Mouse (Mus musculus): ENCODE data around the gene Socs2. TPM values are rescaled to one million over a fixed set of nuclear protein-coding genes. Genes with fewer than 3 reads are reported as not detected.

Gene Socs2
- polyA plus RNA-seq, 1 experiment from 2014 or later, result 41.4 TPM

DNA sequence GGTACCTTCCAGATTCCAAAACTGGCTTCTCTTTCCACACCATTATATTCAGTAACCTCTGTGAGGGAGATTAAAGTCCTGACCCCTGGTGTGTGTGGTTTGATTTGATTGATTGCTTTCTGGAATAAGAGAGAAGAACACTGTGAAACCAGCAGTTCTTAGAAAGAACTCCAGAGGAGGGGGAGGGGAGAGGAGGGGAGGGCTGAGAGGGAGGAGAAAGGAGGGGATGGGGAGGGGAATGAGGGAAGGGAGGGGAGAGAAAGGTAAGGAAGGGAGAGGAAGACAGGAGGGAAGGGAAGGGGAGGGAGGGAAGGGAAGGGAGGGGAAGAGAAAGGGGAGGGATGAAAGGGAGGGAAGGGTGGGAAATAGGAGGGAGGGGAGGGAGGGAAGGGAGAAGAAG lies 62.3 kb downstream of the Socs2 start:
- peaks cover 10% of the 10 kb centered on the region; the same call in 1 of the 2 replicates for H3K9me3 ChIP-seq
- H3K27me3 ChIP-seq (ENCODE audit: poor library complexity, severe bottlenecking), result no peaks in the 10 kb centered on the region
- no peaks in the 10 kb centered on the region for H3K4me1 ChIP-seq
- H3K36me3 ChIP-seq (replicated peaks), result no peaks in the 10 kb centered on the region
- H3K27ac ChIP-seq, result no peak overlapping the region
- no peak overlapping the region for H3K4me3 ChIP-seq
- no peak for DNase-seq (ENCODE audit: extremely low spot score, low spot score)

DNA sequence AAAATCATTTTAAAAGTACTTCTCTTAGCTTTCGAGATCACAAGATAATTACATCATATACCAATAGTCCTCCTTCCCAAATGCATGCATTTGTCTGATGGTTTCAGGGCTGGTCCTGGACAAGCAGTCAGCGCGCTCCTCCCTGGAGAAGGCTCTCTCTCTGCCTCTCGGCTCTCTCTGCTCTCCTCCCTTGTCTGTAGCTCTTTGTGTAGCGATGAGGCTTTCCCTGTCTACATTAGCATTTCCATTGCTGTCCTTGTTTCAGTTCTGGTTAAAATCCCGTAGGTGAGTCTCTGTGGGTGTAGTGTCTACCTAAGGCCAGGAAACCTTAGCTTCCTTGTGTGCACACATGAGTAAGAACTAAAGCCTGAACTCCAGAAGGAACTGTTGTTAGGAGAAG lies 62.9 kb downstream of the Socs2 start:
- no peak overlapping the region for H3K27ac ChIP-seq
- peaks cover 10% of the 10 kb centered on the region; the same call in 1 of the 2 replicates for H3K9me3 ChIP-seq
- no peak overlapping the region for H3K4me3 ChIP-seq
- H3K27me3 ChIP-seq (ENCODE audit: poor library complexity, severe bottlenecking), result no peaks in the 10 kb centered on the region
- H3K4me1 ChIP-seq, result no peaks in the 10 kb centered on the region
- WGBS, result 77% methylated on average over 6 of the region's 6 CpGs
- no peak for DNase-seq (ENCODE audit: extremely low spot score, low spot score)
- no peaks in the 10 kb centered on the region for H3K36me3 ChIP-seq (replicated peaks)

DNA sequence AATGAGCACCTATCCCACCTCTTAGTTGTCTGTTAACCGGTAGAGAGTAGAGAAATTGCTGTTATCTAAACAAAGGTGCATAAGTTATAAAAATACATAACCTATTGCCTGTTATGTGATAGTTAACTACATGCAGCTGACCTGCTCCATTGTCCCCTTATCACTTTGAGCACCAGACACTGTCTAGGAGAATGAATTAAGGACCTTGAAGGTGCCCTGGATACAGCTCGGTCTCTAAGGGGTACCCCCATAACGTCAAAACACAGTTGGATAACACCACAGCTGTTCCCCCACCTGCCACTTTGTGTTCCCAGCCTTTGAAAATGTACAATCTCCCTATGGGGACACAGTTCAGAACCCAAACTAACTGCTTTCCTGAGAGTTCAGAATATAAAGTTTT lies 68.5 kb downstream of the Socs2 start:
- WGBS, result 93% methylated on average over 3 of the region's 3 CpGs
- DNase-seq (ENCODE audit: extremely low spot score, low spot score), result no peak
- Histone ChIP-seq H3K4me3 (no peak overlapping the region), H3K27me3 (ENCODE audit: poor library complexity, severe bottlenecking) (no peaks in the 10 kb centered on the region), H3K4me1 (no peaks in the 10 kb centered on the region), H3K27ac (no peak overlapping the region), H3K9me3 (peaks cover 15% of the 10 kb centered on the region; the same call in 1 of the 2 replicates), H3K36me3 (replicated peaks) (no peaks in the 10 kb centered on the region)

DNA sequence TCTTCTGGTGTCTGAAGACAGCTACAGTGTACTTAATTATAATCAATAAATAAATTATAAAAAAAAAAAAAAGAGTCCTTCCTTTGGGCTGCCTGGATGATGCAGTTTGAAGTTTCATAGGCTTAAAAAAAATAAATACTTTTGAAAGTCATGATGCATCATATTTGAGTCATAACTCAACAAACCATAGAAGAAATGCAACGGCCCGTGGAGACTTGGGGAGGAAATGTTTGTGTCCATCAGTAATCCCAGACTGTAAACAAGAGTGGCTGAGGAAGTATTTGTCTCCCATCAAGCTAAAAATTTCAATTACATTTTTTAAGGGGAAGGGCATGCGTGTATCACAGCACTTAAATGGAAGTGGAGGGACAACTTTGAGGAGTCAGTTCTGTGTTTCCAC lies 69.2 kb downstream of the Socs2 start:
- Histone ChIP-seq H3K4me3 (no peak overlapping the region), H3K27me3 (ENCODE audit: poor library complexity, severe bottlenecking) (no peaks in the 10 kb centered on the region), H3K36me3 (replicated peaks) (no peaks in the 10 kb centered on the region), H3K4me1 (no peaks in the 10 kb centered on the region), H3K27ac (no peak overlapping the region), H3K9me3 (peaks cover 15% of the 10 kb centered on the region; the same call in 1 of the 2 replicates)
- DNase-seq (ENCODE audit: extremely low spot score, low spot score), result no peak
- 95% methylated on average over 3 of the region's 3 CpGs for WGBS

DNA sequence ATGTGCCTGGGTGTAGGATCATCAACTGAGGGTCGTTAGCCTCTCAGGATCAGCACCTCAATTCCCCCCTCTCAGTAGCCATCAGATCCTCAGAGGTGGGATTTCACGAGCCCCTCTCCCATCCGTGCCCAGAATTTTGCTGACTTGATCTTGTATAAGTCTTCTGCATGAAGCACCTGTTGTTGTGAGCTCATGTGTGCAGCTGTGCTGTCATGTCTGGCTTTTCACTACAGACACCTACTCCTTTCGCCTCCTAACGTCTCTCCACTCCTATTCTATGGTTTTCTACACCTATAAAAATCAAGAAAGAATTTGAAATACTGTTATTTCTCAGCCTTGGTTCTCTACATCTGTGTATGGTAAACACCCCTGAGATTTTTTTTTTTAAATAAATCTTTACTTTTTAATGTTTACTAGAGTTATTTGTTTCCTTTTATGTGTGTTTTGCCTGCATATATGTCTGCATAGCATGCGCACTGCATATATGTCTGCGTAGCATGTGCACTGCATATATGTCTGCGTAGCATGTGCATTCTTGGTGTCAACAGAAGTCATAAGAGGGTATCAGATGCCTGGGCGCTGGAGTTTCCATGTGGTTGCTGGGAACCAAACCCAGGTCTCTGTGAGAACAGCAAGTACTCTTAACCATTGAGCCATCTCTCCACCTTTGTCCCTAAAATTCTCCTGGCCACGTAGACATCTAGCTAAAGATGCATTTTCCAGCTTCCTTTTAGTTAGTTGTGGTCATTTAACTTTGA lies 74.0 kb downstream of the Socs2 start:
- Histone ChIP-seq H3K27me3 (ENCODE audit: poor library complexity, severe bottlenecking) (no peaks in the 10 kb centered on the region), H3K36me3 (replicated peaks) (no peaks in the 10 kb centered on the region), H3K9me3 (0 out of 2 replicates have a peak, but pooled peaks cover 5% of the 10 kb centered on the region), H3K4me3 (no peak overlapping the region), H3K4me1 (no peaks in the 10 kb centered on the region), H3K27ac (no peak overlapping the region)
- DNase-seq (ENCODE audit: extremely low spot score, low spot score), result no peak
- WGBS, result 90% methylated on average over 10 of the region's 10 CpGs

DNA sequence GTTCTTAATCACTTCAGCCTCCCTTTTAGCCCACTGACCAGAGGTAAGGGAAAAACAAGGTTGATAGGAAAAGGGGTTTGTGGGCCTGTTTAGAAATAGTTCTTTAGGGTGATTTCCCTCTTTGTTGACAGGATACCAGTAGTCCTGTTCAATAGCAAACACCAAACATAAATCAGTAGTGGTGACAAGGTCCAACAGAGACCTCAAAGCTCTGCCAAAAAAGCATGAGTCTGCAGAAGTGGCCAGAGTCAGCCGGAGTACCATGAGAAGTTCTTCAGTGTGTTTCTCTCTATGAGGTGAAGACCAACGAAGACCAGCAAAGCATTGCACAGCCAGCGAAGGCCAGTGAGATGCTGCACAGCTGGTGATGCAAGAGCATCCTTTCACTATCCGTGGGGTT lies 76.3 kb downstream of the Socs2 start:
- 91% methylated on average over 4 of the region's 4 CpGs for WGBS
- H3K36me3 ChIP-seq (replicated peaks), result no peaks in the 10 kb centered on the region
- peaks cover 10% of the 10 kb centered on the region for H3K4me1 ChIP-seq
- no peak overlapping the region for H3K27ac ChIP-seq
- no peak overlapping the region for H3K4me3 ChIP-seq
- DNase-seq (ENCODE audit: extremely low spot score, low spot score), result no peak
- H3K27me3 ChIP-seq (ENCODE audit: poor library complexity, severe bottlenecking), result no peaks in the 10 kb centered on the region
- H3K9me3 ChIP-seq, result 0 out of 2 replicates have a peak, but pooled peaks cover 5% of the 10 kb centered on the region

DNA sequence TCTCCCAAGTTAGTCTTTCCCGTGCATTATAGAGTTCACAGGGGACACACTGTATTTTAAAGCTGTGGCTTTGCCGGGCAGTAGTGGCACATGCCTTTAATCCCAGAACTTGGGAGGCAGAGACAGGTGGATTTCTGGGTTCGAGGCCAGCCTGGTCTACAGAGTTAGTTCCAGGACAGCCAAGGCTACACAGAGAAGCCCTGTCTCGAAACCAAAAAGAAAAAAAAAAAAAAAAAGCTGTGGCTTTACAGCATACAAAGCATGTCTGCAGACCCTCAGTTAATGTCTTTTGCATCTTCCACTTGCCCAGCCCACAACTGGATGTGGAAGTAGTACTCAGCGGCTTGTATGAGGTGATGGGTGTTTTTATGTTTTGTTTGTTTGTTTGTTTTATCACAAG lies 79.4 kb downstream of the Socs2 start:
- Histone ChIP-seq H3K27me3 (ENCODE audit: poor library complexity, severe bottlenecking) (no peaks in the 10 kb centered on the region), H3K9me3 (no peaks in the 10 kb centered on the region), H3K36me3 (replicated peaks) (no peaks in the 10 kb centered on the region), H3K27ac (no peak overlapping the region), H3K4me3 (no peak overlapping the region), H3K4me1 (peaks cover 10% of the 10 kb centered on the region)
- no peak for DNase-seq (ENCODE audit: extremely low spot score, low spot score)
- WGBS, result 89% methylated on average over 5 of the region's 5 CpGs

DNA sequence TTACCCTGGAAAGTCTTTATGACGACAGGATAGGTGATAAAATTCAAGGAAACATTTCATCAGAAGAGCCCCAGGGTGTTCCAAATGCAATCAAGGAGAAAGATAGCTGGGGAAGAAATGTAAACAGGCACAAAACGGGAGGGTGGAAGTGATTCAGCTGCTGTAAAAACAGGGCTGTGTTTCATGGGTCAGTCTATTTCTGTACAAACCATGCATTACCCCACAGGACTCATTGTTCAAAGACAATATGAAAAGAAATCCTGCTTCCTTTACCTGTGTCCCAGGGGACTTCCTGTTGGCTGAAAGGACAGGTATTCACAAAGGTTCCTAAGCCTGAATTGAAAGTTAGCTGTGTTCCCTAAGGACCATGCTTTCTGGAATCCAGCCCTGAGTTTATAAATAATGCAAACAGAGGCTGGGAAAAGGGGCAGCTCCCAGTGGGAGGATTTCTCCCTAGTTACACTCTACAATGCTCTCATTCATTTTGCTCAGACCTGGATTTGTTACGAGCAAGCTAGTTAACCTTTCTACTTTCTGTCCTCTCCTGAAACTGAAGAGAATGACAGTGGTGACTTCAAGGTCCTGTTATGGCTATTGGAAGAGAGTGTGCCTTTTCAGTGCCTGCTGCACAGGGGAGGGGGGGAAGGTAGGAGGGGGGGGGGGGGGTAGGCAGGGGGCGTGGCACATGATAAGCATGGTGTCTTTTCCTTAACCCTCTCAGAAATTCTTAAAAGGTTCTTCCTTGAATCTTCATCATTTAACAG lies 80.0 kb downstream of the Socs2 start:
- no peak overlapping the region for H3K4me3 ChIP-seq
- H3K9me3 ChIP-seq, result no peaks in the 10 kb centered on the region
- peaks cover 10% of the 10 kb centered on the region for H3K4me1 ChIP-seq
- H3K27ac ChIP-seq, result no peak overlapping the region
- no peaks in the 10 kb centered on the region for H3K27me3 ChIP-seq (ENCODE audit: poor library complexity, severe bottlenecking)
- H3K36me3 ChIP-seq (replicated peaks), result no peaks in the 10 kb centered on the region
- DNase-seq (ENCODE audit: extremely low spot score, low spot score), result no peak
- 49% methylated on average over 4 of the region's 4 CpGs for WGBS

Other genes with a start within 250 kb of the Socs2 start
- gene Cradd, start 93.0 kb downstream of the Socs2 start, polyA plus RNA-seq (2016; fragmentation: Nextera tagmentation; extraction: Ambion mirVana), result 11.6 and 13.2 TPM in 2 replicates
- gene Mrpl42, start 84.8 kb upstream of the Socs2 start, polyA plus RNA-seq (2016; fragmentation: Nextera tagmentation; extraction: Ambion mirVana), result 381 and 393 TPM in 2 replicates
- gene Ube2n, start 98.0 kb upstream of the Socs2 start, polyA plus RNA-seq (2016; fragmentation: Nextera tagmentation; extraction: Ambion mirVana), result 460 and 496 TPM in 2 replicates
- 76.9 and 82.3 TPM in 2 replicates for gene Nudt4, start 147.0 kb upstream of the Socs2 start, polyA plus RNA-seq (2016; fragmentation: Nextera tagmentation; extraction: Ambion mirVana)